Mouse (Mus musculus): ENCODE results near the gene Ero1l.

Ero1l gene

GRCm38 (mm10) chr14:45304389-45304788 is 14.2 kb downstream of the Ero1l start:
- no peak for DNase-seq

- no peak for DNase-seq
These were observed 14.6 kb downstream of the Ero1l start for GRCm38 (mm10) chr14:45303939-45304338.

GRCm38 (mm10) chr14:45291608-45292007 is 27.0 kb downstream of the Ero1l start:
- no peak for DNase-seq

GRCm38 (mm10) chr14:45282066-45282465 is 36.5 kb downstream of the Ero1l start:
- no peak for DNase-seq

GRCm38 (mm10) chr14:45275816-45276215 is 42.8 kb downstream of the Ero1l start:
- no peak for DNase-seq

GRCm38 (mm10) chr14:45263831-45264592 is 54.6 kb downstream of the Ero1l start:
- DNase-seq = no peak

GRCm38 (mm10) chr14:45251548-45252076 is 67.0 kb downstream of the Ero1l start:
- DNase-seq = no peak

GRCm38 (mm10) chr14:45241613-45242012 is 77.0 kb downstream of the Ero1l start:
- peak in 1 of 2 experiments; percentile 15 for DNase-seq

- no peak for DNase-seq
These were observed 79.5 kb downstream of the Ero1l start for GRCm38 (mm10) chr14:45239042-45239441.
